Mouse (Mus musculus) cerebellum, postnatal 36 days (tissue): ENCODE results near the gene Sec23b.
A peak's percentile ranks its signal among the peaks of the same experiment; 100 is the strongest.

Experiments used
- DNase-seq, 2 experiments: peaks; one replicate each; pipeline ENCODE4 v3.0.0; 2021 to 2022; ENCODE audit warnings: mixed read lengths in 2 of 2

Sec23b gene

DNA sequence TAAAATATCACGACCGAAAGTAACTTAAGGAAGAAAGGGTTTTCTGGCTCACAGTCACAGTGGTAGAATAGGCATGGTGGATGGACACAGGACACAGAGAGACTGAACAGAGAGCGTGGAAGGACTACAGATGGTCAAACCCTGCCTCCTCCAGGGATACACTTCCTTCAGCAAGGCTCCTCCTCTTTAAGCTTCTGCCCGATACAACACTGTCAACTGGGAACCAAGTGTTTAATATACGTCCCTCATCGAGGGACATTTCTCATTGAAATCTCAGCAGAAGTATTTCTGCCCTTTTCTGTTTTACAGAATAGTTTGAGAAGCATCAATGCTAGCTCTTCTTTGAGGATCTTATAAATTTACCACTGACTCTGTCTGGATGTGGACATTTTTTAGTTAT lies 57.9 kb downstream of the Sec23b start:
- no peak for DNase-seq

DNA sequence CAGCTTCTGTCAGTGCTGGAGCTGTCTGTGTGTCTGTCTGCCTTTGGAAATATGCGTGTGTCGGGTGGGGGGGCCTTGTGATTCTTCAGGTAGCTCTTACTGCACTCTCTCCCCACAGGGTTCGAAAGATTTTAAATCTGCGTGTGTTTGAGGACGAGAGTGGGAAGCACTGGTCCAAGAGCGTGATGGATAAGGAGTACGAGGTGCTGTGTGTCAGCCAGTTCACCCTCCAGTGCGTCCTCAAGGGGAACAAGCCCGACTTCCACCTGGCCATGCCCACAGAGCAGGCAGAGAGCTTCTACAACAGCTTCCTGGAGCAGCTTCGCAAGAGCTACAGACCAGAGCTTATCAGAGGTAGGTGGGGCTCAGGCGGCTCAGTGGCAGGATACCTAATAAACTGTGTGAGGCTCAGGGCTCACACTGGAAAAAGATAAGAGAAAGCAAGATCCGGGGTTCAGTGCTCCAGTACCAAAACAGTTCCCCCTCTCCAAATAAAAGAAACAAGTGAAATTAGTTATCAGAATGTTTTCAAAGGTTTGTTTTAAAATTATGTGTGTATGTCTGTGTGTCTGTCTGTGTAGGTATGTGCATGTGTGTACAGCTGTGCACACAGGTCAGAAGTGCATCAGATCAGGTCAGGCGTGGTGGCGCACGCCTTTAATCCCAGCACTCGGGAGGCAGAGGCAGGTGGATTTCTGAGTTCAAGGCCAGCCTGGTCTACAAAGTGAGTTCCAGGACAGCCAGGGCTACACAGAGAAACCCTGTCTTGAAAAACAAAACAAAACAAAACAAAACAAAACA lies 61.2 kb downstream of the Sec23b start:
- no peak for DNase-seq

DNA sequence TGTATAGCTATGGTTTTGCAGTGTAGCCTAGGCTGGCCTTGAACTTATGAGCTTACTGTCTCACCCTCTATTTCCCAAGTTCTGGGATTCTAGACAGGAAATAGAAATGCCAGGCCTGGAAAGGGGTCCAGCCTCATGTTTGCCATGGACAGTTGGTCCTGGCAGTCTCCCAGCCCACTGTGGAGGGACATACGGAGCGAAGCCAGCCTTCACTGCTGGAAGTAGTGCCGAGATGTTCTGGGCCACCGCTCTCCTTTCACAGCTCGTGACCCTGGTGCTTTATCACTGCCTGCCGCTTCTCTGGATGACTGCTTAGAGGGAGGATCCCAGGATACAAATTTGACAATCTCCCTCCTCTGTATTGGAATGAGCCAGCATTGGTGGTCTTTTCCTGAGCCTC lies 65.5 kb downstream of the Sec23b start:
- peak; percentile 42 to 56 for DNase-seq

DNA sequence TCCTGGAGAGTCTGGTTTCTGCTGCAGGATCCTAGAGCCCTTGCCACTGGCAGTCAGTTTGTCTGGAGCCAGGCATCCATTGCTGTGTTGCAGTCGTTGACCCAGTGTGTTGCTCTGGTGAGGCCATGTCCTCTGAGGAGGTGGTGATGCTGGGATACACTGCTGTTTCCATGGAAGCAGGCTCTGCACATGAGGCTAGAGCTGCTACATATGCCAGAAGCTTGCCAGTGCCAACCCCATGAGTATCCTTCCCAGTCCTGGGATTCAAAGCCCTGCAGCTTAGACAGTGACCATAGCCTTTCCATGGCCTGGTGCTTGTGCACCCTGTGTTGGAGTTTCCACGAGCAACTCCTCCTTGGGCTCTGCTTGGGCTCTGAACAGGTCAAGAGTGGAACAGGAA lies 77.5 kb downstream of the Sec23b start:
- DNase-seq = no peak

GRCm38 (mm10) chr2:144634231-144634630 lies 78.2 kb downstream of the Sec23b start:
- no peak for DNase-seq

GRCm38 (mm10) chr2:144634729-144635128 lies 78.7 kb downstream of the Sec23b start:
- DNase-seq = no peak

DNA sequence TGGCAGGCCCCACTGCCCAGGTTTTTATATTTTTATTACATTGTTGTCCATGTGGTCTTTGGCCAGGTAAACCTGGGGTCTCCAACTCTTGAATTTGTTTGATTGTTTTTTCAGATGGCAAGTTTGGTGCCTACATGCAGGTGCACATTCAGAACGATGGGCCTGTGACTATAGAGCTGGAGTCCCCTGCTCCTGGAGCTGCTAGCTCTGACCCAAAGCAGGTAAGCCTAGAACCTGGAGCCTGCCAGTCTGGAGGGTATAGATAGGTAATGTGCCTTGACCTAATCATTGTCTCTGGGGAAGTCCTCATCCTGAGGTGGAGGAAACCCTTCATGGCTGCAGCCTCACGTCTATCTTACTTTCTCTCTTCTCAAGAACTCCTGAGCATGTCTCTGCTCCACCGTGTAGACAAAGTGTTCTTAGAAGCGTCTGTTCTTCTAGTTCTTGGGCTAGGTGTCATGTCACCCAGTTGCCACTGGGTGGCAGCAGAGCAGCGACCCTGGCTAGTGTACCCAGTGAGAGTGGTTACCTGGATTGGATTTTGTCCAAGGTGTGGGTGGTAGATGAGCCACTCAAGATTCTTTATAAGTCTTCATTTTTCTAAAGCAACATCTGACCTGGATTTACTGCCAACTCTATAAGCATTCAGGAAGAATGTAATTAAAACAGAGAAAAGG lies 79.8 kb downstream of the Sec23b start:
- peak; percentile 63 to 68 for DNase-seq

GRCm38 (mm10) chr2:144637204-144637603 lies 81.2 kb downstream of the Sec23b start:
- no peak for DNase-seq

- DNase-seq = no peak
Observed at GRCm38 (mm10) chr2:144637671-144638395, 81.8 kb downstream of the Sec23b start.

GRCm38 (mm10) chr2:144638719-144639118 lies 82.7 kb downstream of the Sec23b start:
- DNase-seq = peak; percentile 26 to 34

- DNase-seq = no peak
Observed at GRCm38 (mm10) chr2:144640101-144640500, 84.1 kb downstream of the Sec23b start.
